Mouse (Mus musculus) lung, postnatal 10 days (tissue): Measurements from ENCODE around the gene Nanog.
"Not testable (repeated sequence)": the region's sequence is repeated elsewhere in the genome, so short reads cannot be mapped to it uniquely, and the experiment has no call there.

Experiments
- DNase-seq: peaks from one replicate; pipeline ENCODE4 v3.0.0; 2021

Gene Nanog

GRCm38 (mm10) chr6:122703251-122703650, 4.0 kb upstream of the Nanog start:
- no peak for DNase-seq

- DNase-seq: no peak
These were observed 3.6 kb upstream of the Nanog start for GRCm38 (mm10) chr6:122703706-122704105.

DNA sequence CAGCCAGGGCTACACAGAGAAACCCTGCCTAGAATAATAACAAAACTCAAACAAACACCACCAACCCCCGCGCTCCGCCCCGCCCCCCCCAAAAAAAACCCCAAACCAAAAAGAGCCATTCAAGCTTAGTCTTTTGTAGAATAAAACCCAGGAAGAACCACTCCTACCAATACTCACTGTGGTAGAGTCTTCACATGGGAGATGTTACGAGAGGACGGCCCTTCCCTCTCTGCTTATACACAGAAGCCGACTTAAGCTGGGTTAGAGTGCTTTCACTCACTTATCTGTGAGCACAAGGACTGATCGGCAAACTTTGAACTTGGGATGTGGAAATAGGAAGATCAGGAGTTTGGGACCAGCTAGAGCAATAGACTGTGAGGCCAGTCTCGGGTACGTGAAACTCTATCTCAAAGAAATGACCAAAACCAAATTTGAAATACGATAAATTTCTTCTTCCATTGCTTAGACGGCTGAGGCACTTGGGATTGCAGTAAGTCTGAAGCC, 900 bp upstream of the Nanog start:
- no peak for DNase-seq

DNA sequence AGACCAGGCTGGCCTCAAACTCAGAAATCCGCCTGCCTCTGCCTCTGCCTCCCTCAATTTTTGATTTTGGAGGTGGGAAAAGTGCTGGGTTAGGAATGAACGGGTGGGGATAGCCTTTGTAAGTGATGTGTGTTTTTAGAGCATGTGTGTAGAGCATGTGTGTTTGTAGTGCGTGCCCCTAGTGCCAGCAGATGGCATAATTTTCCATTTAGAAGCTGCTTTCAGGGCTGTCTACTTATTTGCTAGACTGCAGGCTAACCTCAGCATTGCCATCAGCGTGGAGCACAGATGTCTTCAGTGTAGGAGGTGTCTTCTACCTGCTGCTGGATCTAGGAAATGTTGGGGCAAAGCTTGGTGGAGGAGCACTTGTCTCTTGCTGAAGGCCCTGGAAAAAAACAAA, 1.5 kb downstream of the Nanog start:
- DNase-seq: no peak

DNA sequence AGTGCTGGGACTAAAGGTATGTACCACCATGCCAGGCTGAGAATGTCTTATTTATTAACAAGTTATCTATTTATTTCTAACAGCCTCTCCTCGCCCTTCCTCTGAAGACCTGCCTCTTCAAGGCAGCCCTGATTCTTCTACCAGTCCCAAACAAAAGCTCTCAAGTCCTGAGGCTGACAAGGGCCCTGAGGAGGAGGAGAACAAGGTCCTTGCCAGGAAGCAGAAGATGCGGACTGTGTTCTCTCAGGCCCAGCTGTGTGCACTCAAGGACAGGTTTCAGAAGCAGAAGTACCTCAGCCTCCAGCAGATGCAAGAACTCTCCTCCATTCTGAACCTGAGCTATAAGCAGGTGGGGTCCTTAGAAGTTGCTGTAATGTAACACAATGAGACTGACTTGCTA, 4.2 kb downstream of the Nanog start:
- no peak for DNase-seq

DNA sequence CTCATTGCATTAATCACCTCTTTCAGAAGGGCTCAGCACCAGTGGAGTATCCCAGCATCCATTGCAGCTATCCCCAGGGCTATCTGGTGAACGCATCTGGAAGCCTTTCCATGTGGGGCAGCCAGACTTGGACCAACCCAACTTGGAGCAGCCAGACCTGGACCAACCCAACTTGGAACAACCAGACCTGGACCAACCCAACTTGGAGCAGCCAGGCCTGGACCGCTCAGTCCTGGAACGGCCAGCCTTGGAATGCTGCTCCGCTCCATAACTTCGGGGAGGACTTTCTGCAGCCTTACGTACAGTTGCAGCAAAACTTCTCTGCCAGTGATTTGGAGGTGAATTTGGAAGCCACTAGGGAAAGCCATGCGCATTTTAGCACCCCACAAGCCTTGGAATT, 5.8 kb downstream of the Nanog start:
- not testable (repeated sequence) for DNase-seq

GRCm38 (mm10) chr6:122714707-122715365, 7.5 kb downstream of the Nanog start:
- DNase-seq: no peak

DNA sequence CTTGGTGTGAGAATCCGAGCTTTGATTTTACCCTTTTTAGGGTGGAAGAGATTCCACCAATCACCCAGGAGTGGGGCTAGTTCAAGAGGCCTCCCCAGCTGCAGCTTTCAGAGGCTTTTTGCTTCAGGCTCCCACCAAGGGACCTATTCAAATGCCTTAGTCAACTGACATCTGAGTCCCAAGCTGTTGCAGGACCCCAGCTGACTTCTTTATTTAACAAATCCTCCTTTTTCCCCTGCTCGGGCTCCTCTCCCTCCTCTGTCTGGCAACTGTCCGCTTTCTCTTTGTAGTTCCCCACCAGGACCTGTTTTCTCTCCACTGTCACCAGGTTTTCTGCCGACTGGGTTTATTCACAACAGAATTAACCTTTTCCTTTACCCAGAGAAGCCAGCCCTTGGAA, 8.6 kb downstream of the Nanog start:
- DNase-seq: no peak

- not testable (repeated sequence) for DNase-seq
These were observed 10.9 kb downstream of the Nanog start for GRCm38 (mm10) chr6:122718224-122718623.

GRCm38 (mm10) chr6:122719942-122720341, 12.7 kb downstream of the Nanog start:
- peak; percentile 70 for DNase-seq

DNA sequence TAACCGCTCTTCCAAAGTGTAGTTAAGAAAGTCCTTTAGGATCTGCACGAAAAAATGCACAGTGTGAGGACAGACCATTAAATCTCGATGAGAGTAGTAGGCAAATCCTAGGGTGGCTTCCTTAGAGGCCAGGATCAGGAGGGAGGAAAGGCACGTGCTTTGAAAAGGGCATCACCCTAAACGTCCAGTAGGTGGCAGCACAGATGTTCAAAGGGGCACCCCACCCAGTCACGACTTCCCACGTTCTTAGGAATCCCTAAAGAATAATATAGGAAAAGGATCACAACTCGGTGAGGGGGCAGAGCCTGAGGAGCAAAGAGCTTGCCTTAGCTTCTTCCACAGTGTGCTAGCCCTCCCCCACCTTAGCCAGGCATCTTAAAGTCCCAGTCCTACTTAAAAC, 32.7 kb downstream of the Nanog start:
- DNase-seq: peak; percentile 84

DNA sequence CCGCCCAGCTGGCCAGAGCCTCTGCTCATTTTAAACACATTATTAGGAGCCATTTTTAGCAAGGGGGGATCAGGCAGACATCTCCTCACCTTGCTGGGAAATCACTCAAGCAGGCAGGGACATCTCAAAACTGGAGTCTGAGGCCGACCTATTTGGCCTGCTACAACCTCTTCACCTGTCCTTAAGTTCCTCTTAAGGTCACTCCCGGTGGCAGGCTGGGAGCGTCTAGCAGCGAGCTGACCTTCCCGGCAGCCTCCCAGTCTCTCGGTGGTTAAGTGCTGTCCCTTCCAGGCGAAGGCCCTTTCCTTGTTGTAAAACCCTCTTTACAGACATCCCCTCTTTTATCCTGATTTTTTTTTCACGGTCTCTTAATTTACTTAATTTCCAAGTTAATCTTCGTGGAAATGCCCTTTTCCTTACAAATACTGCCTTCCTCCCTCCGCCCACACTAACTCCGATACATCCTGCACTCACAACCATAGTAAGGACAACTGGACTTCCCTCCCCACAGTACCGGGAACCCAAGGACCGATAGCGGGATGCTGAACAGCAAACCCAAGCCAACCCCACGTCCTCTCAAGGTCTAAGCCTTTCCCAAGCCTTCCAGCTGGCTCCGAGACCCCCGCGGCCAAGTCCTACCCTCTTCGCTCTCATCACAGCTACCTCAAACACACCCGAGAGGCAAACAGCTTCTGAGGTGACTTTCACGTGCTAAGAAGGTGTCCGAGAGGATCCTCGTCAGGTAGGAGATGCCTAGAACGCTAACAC, 34.4 kb downstream of the Nanog start:
- DNase-seq: no peak

- peak; percentile 19 for DNase-seq
These were observed 35.1 kb downstream of the Nanog start for GRCm38 (mm10) chr6:122742228-122742899.

DNA sequence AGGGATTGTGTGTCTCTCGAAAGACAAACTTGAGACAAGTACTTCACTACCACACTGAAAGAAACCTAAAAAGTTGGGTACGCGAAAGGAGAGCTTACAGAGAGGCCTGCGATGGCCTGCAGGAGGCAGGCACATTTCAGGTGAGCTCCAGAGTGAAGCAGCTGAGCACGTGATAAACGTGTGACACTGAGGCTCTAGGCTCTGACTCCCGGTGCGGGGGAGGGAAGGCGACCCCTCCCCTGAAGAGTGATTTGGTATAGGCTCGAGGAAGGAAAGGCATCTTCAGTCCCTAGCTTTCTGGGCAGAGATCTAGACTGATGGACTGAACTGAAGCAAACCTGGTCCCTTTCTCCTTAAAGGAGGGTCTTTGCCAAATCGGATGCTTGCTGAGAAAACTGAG, 36.1 kb downstream of the Nanog start:
- DNase-seq: no peak

DNA sequence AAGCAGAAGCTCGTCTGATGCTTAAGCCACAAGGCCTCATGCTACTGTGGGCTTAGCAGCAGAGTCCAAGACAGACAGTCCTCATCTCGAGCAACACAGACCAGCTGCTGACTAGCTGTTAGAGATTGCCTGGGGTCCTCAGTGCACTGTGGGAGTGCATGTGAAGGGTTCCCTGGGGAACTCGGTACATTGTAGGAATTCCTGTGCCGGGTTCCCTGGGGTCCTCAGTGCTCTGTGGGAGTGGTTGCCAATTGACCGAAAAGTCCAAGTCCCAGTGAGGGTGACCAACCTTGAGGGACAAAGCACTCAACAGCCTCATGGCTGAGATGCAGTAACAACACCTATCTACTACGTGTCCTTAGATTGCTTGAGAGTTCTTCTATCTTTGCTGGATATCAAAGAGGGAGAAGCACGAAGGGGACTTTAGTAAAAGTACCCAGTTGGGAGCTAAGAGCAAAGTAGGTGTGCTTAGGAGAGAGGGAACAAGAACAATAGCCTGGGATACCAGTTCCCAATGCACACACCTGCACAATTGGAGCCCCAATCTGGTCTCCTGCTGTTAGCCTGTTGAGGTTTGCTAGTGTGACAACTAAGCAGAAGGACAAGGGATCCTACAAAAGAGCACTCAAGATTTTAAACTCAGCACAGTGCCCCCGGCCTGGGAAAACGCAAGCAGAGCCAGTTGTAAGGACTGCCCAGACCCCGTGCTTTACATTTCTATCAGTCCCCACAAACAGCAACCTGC, 37.4 kb downstream of the Nanog start:
- no peak for DNase-seq

GRCm38 (mm10) chr6:122750579-122750978, 43.3 kb downstream of the Nanog start:
- no peak for DNase-seq

GRCm38 (mm10) chr6:122755913-122756312, 48.6 kb downstream of the Nanog start:
- DNase-seq: no peak

GRCm38 (mm10) chr6:122758732-122759131, 51.4 kb downstream of the Nanog start:
- no peak for DNase-seq

- DNase-seq: peak; percentile 69
These were observed 53.8 kb downstream of the Nanog start for GRCm38 (mm10) chr6:122761011-122761599.

DNA sequence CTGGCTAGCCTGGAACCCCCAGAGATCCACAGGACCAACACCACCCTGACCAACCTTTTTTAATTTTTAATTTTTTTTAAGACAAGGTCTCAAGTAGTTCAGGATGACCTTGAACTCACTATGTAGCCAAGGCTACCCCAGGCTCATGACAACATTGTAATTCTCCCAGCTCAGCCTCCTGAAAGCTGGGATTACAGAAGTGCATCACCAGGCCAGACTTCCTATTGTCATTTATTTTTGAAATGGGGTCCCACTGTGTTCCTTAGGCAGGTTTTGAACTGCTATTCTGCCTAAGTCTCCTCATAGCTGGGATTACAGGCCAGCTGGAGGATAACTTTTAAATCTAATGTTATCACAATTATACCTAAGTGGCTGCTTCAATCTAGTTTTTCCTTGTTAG, 54.6 kb downstream of the Nanog start:
- DNase-seq: no peak

DNA sequence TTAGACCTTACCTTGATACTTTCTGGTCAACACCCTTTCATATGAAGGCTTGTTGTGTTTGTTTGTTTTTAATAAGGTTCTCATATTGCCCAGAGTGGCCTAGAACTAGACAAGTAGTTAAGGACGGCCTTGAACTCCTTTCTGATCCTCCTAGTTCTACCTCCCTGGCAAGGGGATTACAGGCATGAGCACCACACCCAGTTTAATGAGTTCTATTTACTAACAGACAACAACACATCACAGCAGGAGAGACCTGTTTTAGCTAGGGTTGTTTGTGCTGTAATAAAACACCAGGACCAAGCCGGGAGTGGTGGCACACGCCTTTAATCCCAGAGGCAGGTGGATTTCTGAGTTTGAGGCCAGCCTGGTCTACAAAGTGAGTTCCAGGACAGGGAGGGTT, 55.2 kb downstream of the Nanog start:
- no peak for DNase-seq

- no peak for DNase-seq
These were observed 55.8 kb downstream of the Nanog start for GRCm38 (mm10) chr6:122762952-122763700.
